Mouse (Mus musculus): ENCODE data around the gene Col8a2. TPM values are rescaled to one million over a fixed set of nuclear protein-coding genes. Genes with fewer than 3 reads are reported as not detected.

Col8a2 gene
- 7.6 and 10.1 TPM in 2 replicates for polyA plus RNA-seq (2015; fragmentation: Nextera tagmentation; extraction: Ambion mirVana)

GRCm38 (mm10) chr4:126286492-126286891 is at the start of gene Col8a2:
Col8a2 (plus strand) TSS chr4:126286793.
- H3K27me3 ChIP-seq = peaks cover 78% of the 10 kb centered on the region
- H3K4me3 ChIP-seq = peak within 1 kb of the TSS; percentile 35
- no peaks in the 10 kb centered on the region for H3K9me3 ChIP-seq
- WGBS = 2% methylated on average over 28 of the region's 42 CpGs
- no peak for ATAC-seq (ENCODE audit: low FRiP score)
- H3K9ac ChIP-seq = peak within 1 kb of the TSS; percentile 61
- no peak within 1 kb of the TSS for H3K27ac ChIP-seq
- no peaks in the 10 kb centered on the region for H3K36me3 ChIP-seq
- peaks cover 22% of the 10 kb centered on the region for H3K4me1 ChIP-seq (replicated peaks)
- H3K4me2 ChIP-seq = peak within 1 kb of the TSS; percentile 52

GRCm38 (mm10) chr4:126237721-126238242 is 48.8 kb upstream of the Col8a2 start:
- H3K36me3 ChIP-seq = peaks cover 97% of the 10 kb centered on the region
- no peak; the same call in 1 of the 2 replicates for ATAC-seq (ENCODE audit: low FRiP score)
- H3K27me3 ChIP-seq = no peaks in the 10 kb centered on the region
- H3K4me2 ChIP-seq = no peak overlapping the region
- no peak overlapping the region for H3K9ac ChIP-seq
- no peak overlapping the region for H3K27ac ChIP-seq
- 62% methylated on average over 5 of the region's 5 CpGs for WGBS
- H3K4me3 ChIP-seq = no peak overlapping the region
- no peaks in the 10 kb centered on the region for H3K9me3 ChIP-seq
- H3K4me1 ChIP-seq (replicated peaks) = peaks cover 18% of the 10 kb centered on the region

- H3K27me3 ChIP-seq = no peaks in the 10 kb centered on the region
- H3K4me2 ChIP-seq = no peak overlapping the region
- no peak overlapping the region for H3K9ac ChIP-seq
- H3K9me3 ChIP-seq = no peaks in the 10 kb centered on the region
- WGBS = 95% methylated on average over 13 of the region's 13 CpGs
- no peak overlapping the region for H3K27ac ChIP-seq
- H3K36me3 ChIP-seq = peaks cover 77% of the 10 kb centered on the region
- no peak overlapping the region for H3K4me3 ChIP-seq
- ATAC-seq (ENCODE audit: low FRiP score) = no peak
- H3K4me1 ChIP-seq (replicated peaks) = peaks cover 22% of the 10 kb centered on the region
These were observed 46.6 kb upstream of the Col8a2 start for GRCm38 (mm10) chr4:126239862-126240475.

- WGBS = 40% methylated on average over 9 of the region's 9 CpGs
- no peaks in the 10 kb centered on the region for H3K27me3 ChIP-seq
- H3K9ac ChIP-seq = no peak overlapping the region
- peaks cover 31% of the 10 kb centered on the region for H3K4me1 ChIP-seq (replicated peaks)
- H3K36me3 ChIP-seq = peaks cover 70% of the 10 kb centered on the region
- no peak overlapping the region for H3K4me3 ChIP-seq
- H3K27ac ChIP-seq = no peak overlapping the region
- H3K9me3 ChIP-seq = no peaks in the 10 kb centered on the region
- H3K4me2 ChIP-seq = no peak overlapping the region
- ATAC-seq (ENCODE audit: low FRiP score) = no peak
These were observed 44.6 kb upstream of the Col8a2 start for GRCm38 (mm10) chr4:126241956-126242355.

- H3K4me2 ChIP-seq = no peak overlapping the region
- no peak overlapping the region for H3K9ac ChIP-seq
- no peaks in the 10 kb centered on the region for H3K27me3 ChIP-seq
- peaks cover 36% of the 10 kb centered on the region for H3K4me1 ChIP-seq (replicated peaks)
- 93% methylated on average over 6 of the region's 6 CpGs for WGBS
- no peaks in the 10 kb centered on the region for H3K9me3 ChIP-seq
- no peak overlapping the region for H3K27ac ChIP-seq
- H3K36me3 ChIP-seq = peaks cover 65% of the 10 kb centered on the region
- no peak overlapping the region for H3K4me3 ChIP-seq
- ATAC-seq (ENCODE audit: low FRiP score) = no peak
These were observed 44.1 kb upstream of the Col8a2 start for GRCm38 (mm10) chr4:126242510-126242909.

GRCm38 (mm10) chr4:126246202-126246889 is 40.2 kb upstream of the Col8a2 start:
- no peak for ATAC-seq (ENCODE audit: low FRiP score)
- H3K4me1 ChIP-seq (replicated peaks) = peaks cover 62% of the 10 kb centered on the region
- no peak overlapping the region for H3K4me2 ChIP-seq
- peaks cover 34% of the 10 kb centered on the region for H3K36me3 ChIP-seq
- H3K27me3 ChIP-seq = no peaks in the 10 kb centered on the region
- H3K4me3 ChIP-seq = no peak overlapping the region
- 82% methylated on average over 13 of the region's 13 CpGs for WGBS
- H3K9ac ChIP-seq = 0 out of 2 replicates have a peak overlapping the region, but pooled peaks have one; percentile 2
- H3K27ac ChIP-seq = no peak overlapping the region
- H3K9me3 ChIP-seq = no peaks in the 10 kb centered on the region

- 13% methylated on average over 11 of the region's 11 CpGs for WGBS
- H3K9ac ChIP-seq = peak overlapping the region; percentile 60
- no peak for ATAC-seq (ENCODE audit: low FRiP score)
These were observed 38.2 kb upstream of the Col8a2 start for GRCm38 (mm10) chr4:126248261-126248868.

GRCm38 (mm10) chr4:126250659-126251058 is 35.9 kb upstream of the Col8a2 start:
- H3K9ac ChIP-seq = peak overlapping the region; percentile 35; the same call in 1 of the 2 replicates
- H3K36me3 ChIP-seq = peaks cover 13% of the 10 kb centered on the region
- no peak overlapping the region for H3K4me3 ChIP-seq
- H3K27me3 ChIP-seq = no peaks in the 10 kb centered on the region
- H3K4me1 ChIP-seq (replicated peaks) = peaks cover 88% of the 10 kb centered on the region
- WGBS = 63% methylated on average over 4 of the region's 4 CpGs
- ATAC-seq (ENCODE audit: low FRiP score) = no peak
- H3K9me3 ChIP-seq = no peaks in the 10 kb centered on the region
- H3K4me2 ChIP-seq = no peak overlapping the region
- H3K27ac ChIP-seq = no peak overlapping the region

More at GRCm38 (mm10) chr4:126248261-126248868, 38.2 kb upstream of the Col8a2 start:
- H3K36me3 ChIP-seq = peaks cover 18% of the 10 kb centered on the region
- H3K27me3 ChIP-seq = no peaks in the 10 kb centered on the region
- no peaks in the 10 kb centered on the region for H3K9me3 ChIP-seq
- H3K4me2 ChIP-seq = peak overlapping the region; percentile 22; the same call in 1 of the 2 replicates
- H3K4me3 ChIP-seq = 0 out of 2 replicates have a peak overlapping the region, but pooled peaks have one; percentile 4
- peaks cover 72% of the 10 kb centered on the region for H3K4me1 ChIP-seq (replicated peaks)
- H3K27ac ChIP-seq = peak overlapping the region; percentile 72

GRCm38 (mm10) chr4:126251655-126252254 is 34.8 kb upstream of the Col8a2 start:
- H3K27ac ChIP-seq = peak overlapping the region; percentile 44
- H3K4me3 ChIP-seq = no peak overlapping the region
- 65% methylated on average over 11 of the region's 11 CpGs for WGBS
- peaks cover 80% of the 10 kb centered on the region for H3K4me1 ChIP-seq (replicated peaks)
- no peaks in the 10 kb centered on the region for H3K9me3 ChIP-seq
- peaks cover 5% of the 10 kb centered on the region for H3K36me3 ChIP-seq
- no peaks in the 10 kb centered on the region for H3K27me3 ChIP-seq
- no peak for ATAC-seq (ENCODE audit: low FRiP score)
- H3K9ac ChIP-seq = peak overlapping the region; percentile 61
- peak overlapping the region; percentile 32 for H3K4me2 ChIP-seq

- H3K36me3 ChIP-seq = peaks cover 5% of the 10 kb centered on the region
- ATAC-seq (ENCODE audit: low FRiP score) = no peak
- WGBS = 66% methylated on average over 17 of the region's 17 CpGs
- H3K27me3 ChIP-seq = no peaks in the 10 kb centered on the region
- no peak overlapping the region; the same call in 1 of the 2 replicates for H3K4me3 ChIP-seq
- H3K4me1 ChIP-seq (replicated peaks) = peaks cover 80% of the 10 kb centered on the region
- no peaks in the 10 kb centered on the region for H3K9me3 ChIP-seq
- H3K9ac ChIP-seq = peak overlapping the region; percentile 61
- no peak overlapping the region; the same call in 1 of the 2 replicates for H3K27ac ChIP-seq
- peak overlapping the region; percentile 32 for H3K4me2 ChIP-seq
These were observed 34.0 kb upstream of the Col8a2 start for GRCm38 (mm10) chr4:126252411-126253237.

- Histone ChIP-seq H3K27me3 (no peaks in the 10 kb centered on the region), H3K4me3 (peak overlapping the region; percentile 100), H3K9ac (peak overlapping the region; percentile 100), H3K9me3 (no peaks in the 10 kb centered on the region), H3K27ac (peak overlapping the region; percentile 95; the same call in 1 of the 2 replicates), H3K36me3 (peaks cover 5% of the 10 kb centered on the region), H3K4me1 (replicated peaks) (peaks cover 72% of the 10 kb centered on the region), H3K4me2 (peak overlapping the region; percentile 99)
- no peak for ATAC-seq (ENCODE audit: low FRiP score)
- WGBS = 75% methylated on average over 14 of the region's 14 CpGs
These were observed 32.8 kb upstream of the Col8a2 start for GRCm38 (mm10) chr4:126253637-126254272.

Measured in hindbrain, embryonic 13.5 days (tissue).